Mouse (Mus musculus) ZHBTc4 (cell line): ENCODE results near the gene Magi1.
A peak's percentile ranks its signal among the peaks of the same experiment; 100 is the strongest.

Experiments
- DNase-seq: peaks from one replicate; pipeline ENCODE4 v3.0.0-alpha.2; 2011; ENCODE audit warnings: low read depth, low spot score

Magi1 gene

GRCm38 (mm10) chr6:94257831-94258173, 25.9 kb downstream of the Magi1 start:
- peak; percentile 54 for DNase-seq

- DNase-seq = no peak
These were observed 26.5 kb downstream of the Magi1 start for GRCm38 (mm10) chr6:94256982-94257830.

- no peak for DNase-seq
These were observed 29.8 kb downstream of the Magi1 start for GRCm38 (mm10) chr6:94253943-94254342.

GRCm38 (mm10) chr6:94251358-94251945, 32.3 kb downstream of the Magi1 start:
- peak; percentile 60 for DNase-seq

GRCm38 (mm10) chr6:94249286-94249790, 34.4 kb downstream of the Magi1 start:
- no peak for DNase-seq

- DNase-seq = no peak
These were observed 42.5 kb downstream of the Magi1 start for GRCm38 (mm10) chr6:94241251-94241650.

- no peak for DNase-seq
These were observed 45.1 kb downstream of the Magi1 start for GRCm38 (mm10) chr6:94238643-94239042.

GRCm38 (mm10) chr6:94236899-94237298, 46.8 kb downstream of the Magi1 start:
- DNase-seq = no peak

GRCm38 (mm10) chr6:94232243-94232785, 51.4 kb downstream of the Magi1 start:
- no peak for DNase-seq

GRCm38 (mm10) chr6:94231831-94232230, 51.9 kb downstream of the Magi1 start:
- no peak for DNase-seq

GRCm38 (mm10) chr6:94231367-94231766, 52.4 kb downstream of the Magi1 start:
- DNase-seq = no peak

- DNase-seq = peak; percentile 27
These were observed 52.8 kb downstream of the Magi1 start for GRCm38 (mm10) chr6:94230918-94231317.

- peak; percentile 50 for DNase-seq
These were observed 53.6 kb downstream of the Magi1 start for GRCm38 (mm10) chr6:94230129-94230528.

GRCm38 (mm10) chr6:94226262-94226661, 57.5 kb downstream of the Magi1 start:
- no peak for DNase-seq

GRCm38 (mm10) chr6:94225832-94226231, 57.9 kb downstream of the Magi1 start:
- no peak for DNase-seq

- no peak for DNase-seq
These were observed 58.6 kb downstream of the Magi1 start for GRCm38 (mm10) chr6:94225091-94225490.

- DNase-seq = no peak
These were observed 61.5 kb downstream of the Magi1 start for GRCm38 (mm10) chr6:94222253-94222652.

GRCm38 (mm10) chr6:94221750-94222149, 62.0 kb downstream of the Magi1 start:
- no peak for DNase-seq

- DNase-seq = no peak
These were observed 65.6 kb downstream of the Magi1 start for GRCm38 (mm10) chr6:94218076-94218475.

- DNase-seq = no peak
These were observed 67.9 kb downstream of the Magi1 start for GRCm38 (mm10) chr6:94215834-94216233.

GRCm38 (mm10) chr6:94214895-94215538, 68.7 kb downstream of the Magi1 start:
- no peak for DNase-seq

- peak; percentile 52 for DNase-seq
These were observed 77.8 kb downstream of the Magi1 start for GRCm38 (mm10) chr6:94205926-94206325.
